Mouse (Mus musculus) bone marrow macrophage, adult 2 months (primary cell): ENCODE results near the gene Ncapd2.

Source experiments
- CTCF ChIP-seq: IDR thresholded peaks from 2 replicates; pipeline ENCODE4 v1.5.1; 2012; ENCODE audit warnings: low read depth, mild to moderate bottlenecking, low read length, moderate library complexity
- POLR2A ChIP-seq: IDR thresholded peaks from 2 replicates; pipeline ENCODE4 v1.6.1; 2012; ENCODE audit warnings: mild to moderate bottlenecking, low read depth, low read length, borderline replicate concordance

GRCm38 (mm10) chr6:125166051-125166751, 25.3 kb downstream of the Ncapd2 start, which contains the start of gene Gapdh:
- TF ChIP-seq CTCF (no peak), POLR2A (no peak)
